Mouse (Mus musculus): ENCODE results near the gene 7420426K07Rik. TPM values are rescaled to one million over a fixed set of nuclear protein-coding genes. Genes with fewer than 3 reads are reported as not detected.
A peak's percentile ranks its signal among the peaks of the same experiment; 100 is the strongest.

The 7420426K07Rik gene
- polyA plus RNA-seq (2011; ENCODE audit: insufficient read depth, insufficient read length, low read depth, missing spikeins), result not detected in 2 replicates

- H3K4me1 ChIP-seq (ENCODE audit: control insufficient read depth, insufficient read depth, low read length), result no peaks in the 10 kb centered on the region
- no peak within 1 kb of the TSS for H3K27ac ChIP-seq (ENCODE audit: insufficient read depth, low read length)
- TF ChIP-seq POLR2A (IDR thresholded peaks at IDR 0.05; ENCODE audit: insufficient read depth, low read length) (no peak), CTCF (IDR thresholded peaks at IDR 0.05; ENCODE audit: low read depth, low read length) (no peak), EP300 (IDR thresholded peaks at IDR 0.05; ENCODE audit: insufficient read depth, low read depth, low read length) (no peak)
- H3K9me3 ChIP-seq (replicated peaks; ENCODE audit: control insufficient read depth, insufficient read depth, low read length, poor library complexity, severe bottlenecking), result no peaks in the 10 kb centered on the region
- H3K9ac ChIP-seq (ENCODE audit: low read depth, poor library complexity, severe bottlenecking), result no peak within 1 kb of the TSS
- H3K36me3 ChIP-seq (ENCODE audit: control insufficient read depth, insufficient read depth, low read length, poor library complexity, severe bottlenecking), result no peaks in the 10 kb centered on the region
- H3K4me3 ChIP-seq (ENCODE audit: low read depth, low read length), result no peak within 1 kb of the TSS
- no peaks in the 10 kb centered on the region for H3K27me3 ChIP-seq (ENCODE audit: control insufficient read depth, insufficient read depth, low read length, poor library complexity, severe bottlenecking)
Measured at GRCm38 (mm10) chr9:98902819-98903218, at the start of gene 7420426K07Rik. Gene 7420426K07Rik, plus strand, starts transcription at chr9:98903119.

GRCm38 (mm10) chr9:98856210-98856609 is 46.7 kb upstream of the 7420426K07Rik start, which contains the start of gene Prr23a2:
Gene Prr23a2, plus strand, starts transcription at chr9:98856494.
- H3K9me3 ChIP-seq (replicated peaks; ENCODE audit: control insufficient read depth, insufficient read depth, low read length, poor library complexity, severe bottlenecking), result no peaks in the 10 kb centered on the region
- peak within 1 kb of the TSS; percentile 29 for H3K4me3 ChIP-seq (ENCODE audit: low read depth, low read length)
- TF ChIP-seq CTCF (IDR thresholded peaks at IDR 0.05; ENCODE audit: low read depth, low read length), result no peak
- no peak for TF ChIP-seq POLR2A (IDR thresholded peaks at IDR 0.05; ENCODE audit: insufficient read depth, low read length)
- TF ChIP-seq EP300 (IDR thresholded peaks at IDR 0.05; ENCODE audit: insufficient read depth, low read depth, low read length), result no peak
- H3K27me3 ChIP-seq (ENCODE audit: control insufficient read depth, insufficient read depth, low read length, poor library complexity, severe bottlenecking), result no peaks in the 10 kb centered on the region
- H3K4me1 ChIP-seq (ENCODE audit: control insufficient read depth, insufficient read depth, low read length), result no peaks in the 10 kb centered on the region
- H3K9ac ChIP-seq (ENCODE audit: low read depth, poor library complexity, severe bottlenecking), result 0 out of 2 replicates have a peak within 1 kb of the TSS, but pooled peaks have one; percentile 13
- H3K36me3 ChIP-seq (ENCODE audit: control insufficient read depth, insufficient read depth, low read length, poor library complexity, severe bottlenecking), result no peaks in the 10 kb centered on the region
- H3K27ac ChIP-seq (ENCODE audit: insufficient read depth, low read length), result no peak within 1 kb of the TSS

- H3K4me1 ChIP-seq (ENCODE audit: control insufficient read depth, insufficient read depth, low read length), result no peaks in the 10 kb centered on the region
- TF ChIP-seq EP300 (IDR thresholded peaks at IDR 0.05; ENCODE audit: insufficient read depth, low read depth, low read length), result no peak
- peak; percentile 45 for TF ChIP-seq CTCF (IDR thresholded peaks at IDR 0.05; ENCODE audit: low read depth, low read length)
- TF ChIP-seq POLR2A (IDR thresholded peaks at IDR 0.05; ENCODE audit: insufficient read depth, low read length), result no peak
- peaks cover 2% of the 10 kb centered on the region; the same call in 1 of the 2 replicates for H3K36me3 ChIP-seq (ENCODE audit: control insufficient read depth, insufficient read depth, low read length, poor library complexity, severe bottlenecking)
- H3K27ac ChIP-seq (ENCODE audit: insufficient read depth, low read length), result no peak overlapping the region
- no peak overlapping the region for H3K9ac ChIP-seq (ENCODE audit: low read depth, poor library complexity, severe bottlenecking)
- H3K27me3 ChIP-seq (ENCODE audit: control insufficient read depth, insufficient read depth, low read length, poor library complexity, severe bottlenecking), result no peaks in the 10 kb centered on the region
- no peak overlapping the region for H3K4me3 ChIP-seq (ENCODE audit: low read depth, low read length)
- no peaks in the 10 kb centered on the region for H3K9me3 ChIP-seq (replicated peaks; ENCODE audit: control insufficient read depth, insufficient read depth, low read length, poor library complexity, severe bottlenecking)
Measured at GRCm38 (mm10) chr9:98863463-98863862, 39.5 kb upstream of the 7420426K07Rik start.

- TF ChIP-seq CTCF (IDR thresholded peaks at IDR 0.05; ENCODE audit: low read depth, low read length) (no peak), EP300 (IDR thresholded peaks at IDR 0.05; ENCODE audit: insufficient read depth, low read depth, low read length) (no peak), POLR2A (IDR thresholded peaks at IDR 0.05; ENCODE audit: insufficient read depth, low read length) (no peak)
- peaks cover 2% of the 10 kb centered on the region; the same call in 1 of the 2 replicates for H3K36me3 ChIP-seq (ENCODE audit: control insufficient read depth, insufficient read depth, low read length, poor library complexity, severe bottlenecking)
- H3K27ac ChIP-seq (ENCODE audit: insufficient read depth, low read length), result no peak within 1 kb of the TSS
- H3K9ac ChIP-seq (ENCODE audit: low read depth, poor library complexity, severe bottlenecking), result peak within 1 kb of the TSS; percentile 43
- H3K4me1 ChIP-seq (ENCODE audit: control insufficient read depth, insufficient read depth, low read length), result no peaks in the 10 kb centered on the region
- no peaks in the 10 kb centered on the region for H3K9me3 ChIP-seq (replicated peaks; ENCODE audit: control insufficient read depth, insufficient read depth, low read length, poor library complexity, severe bottlenecking)
- no peaks in the 10 kb centered on the region for H3K27me3 ChIP-seq (ENCODE audit: control insufficient read depth, insufficient read depth, low read length, poor library complexity, severe bottlenecking)
- peak within 1 kb of the TSS; percentile 95 for H3K4me3 ChIP-seq (ENCODE audit: low read depth, low read length)
Measured at GRCm38 (mm10) chr9:98864571-98864970, 38.3 kb upstream of the 7420426K07Rik start, which contains the start of gene Prr23a3. Gene Prr23a3, plus strand, starts transcription at chr9:98864767.

GRCm38 (mm10) chr9:98901486-98901885 is 1.4 kb upstream of the 7420426K07Rik start:
- no peaks in the 10 kb centered on the region for H3K27me3 ChIP-seq (ENCODE audit: control insufficient read depth, insufficient read depth, low read length, poor library complexity, severe bottlenecking)
- no peak overlapping the region for H3K27ac ChIP-seq (ENCODE audit: insufficient read depth, low read length)

More at GRCm38 (mm10) chr9:98901486-98901885, 1.4 kb upstream of the 7420426K07Rik start:
- Histone ChIP-seq H3K9me3 (replicated peaks; ENCODE audit: control insufficient read depth, insufficient read depth, low read length, poor library complexity, severe bottlenecking) (peaks cover 11% of the 10 kb centered on the region), H3K36me3 (ENCODE audit: control insufficient read depth, insufficient read depth, low read length, poor library complexity, severe bottlenecking) (no peaks in the 10 kb centered on the region), H3K4me1 (ENCODE audit: control insufficient read depth, insufficient read depth, low read length) (no peaks in the 10 kb centered on the region), H3K9ac (ENCODE audit: low read depth, poor library complexity, severe bottlenecking) (no peak overlapping the region), H3K4me3 (ENCODE audit: low read depth, low read length) (no peak overlapping the region)
- TF ChIP-seq EP300 (IDR thresholded peaks at IDR 0.05; ENCODE audit: insufficient read depth, low read depth, low read length), result no peak
- TF ChIP-seq CTCF (IDR thresholded peaks at IDR 0.05; ENCODE audit: low read depth, low read length), result no peak
- TF ChIP-seq POLR2A (IDR thresholded peaks at IDR 0.05; ENCODE audit: insufficient read depth, low read length), result no peak
